Mouse (Mus musculus) layer of hippocampus, postnatal 36 days (tissue): ENCODE measurements around the gene Plekhg3. TPM values are rescaled to one million over a fixed set of nuclear protein-coding genes. Genes with fewer than 3 reads are reported as not detected.

Experiments
- DNase-seq, 2 experiments: peaks; one replicate each; pipeline ENCODE4 v3.0.0; 2022
- total RNA-seq, 2 experiments: library from RNA; stranded (reverse); gene quantifications; 2 replicates each; pipeline ENCODE4 v1.2.3; 2021

Plekhg3 gene
- 10 to 100 TPM; 22.9 to 23.2 TPM for total RNA-seq

- no peak for DNase-seq
These were observed at the start of gene Plekhg3 for GRCm38 (mm10) chr12:76530580-76531139. Gene Plekhg3 (plus strand): TSS chr12:76530891.

- DNase-seq, result no peak
These were observed 48.2 kb upstream of the Plekhg3 start for GRCm38 (mm10) chr12:76482446-76482845.

DNA sequence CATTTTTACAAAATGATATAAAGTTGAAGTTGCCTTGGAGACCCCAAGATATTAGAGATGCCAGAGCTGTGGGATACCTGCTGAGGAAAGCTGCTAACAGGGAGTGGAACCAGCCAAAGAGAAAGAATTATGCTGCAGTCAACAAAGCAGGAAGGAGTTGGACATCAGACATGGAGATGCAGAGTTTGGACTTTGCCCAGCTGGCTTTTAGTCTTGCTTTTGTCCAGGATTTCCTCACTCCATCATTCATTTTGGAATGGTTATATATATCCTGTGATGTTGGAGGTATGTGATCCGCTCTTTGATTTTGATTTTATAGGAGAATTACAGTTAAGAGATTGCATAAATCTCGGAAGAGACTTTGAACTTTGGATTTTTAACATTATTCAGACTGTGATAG, 47.7 kb upstream of the Plekhg3 start:
- no peak for DNase-seq

DNA sequence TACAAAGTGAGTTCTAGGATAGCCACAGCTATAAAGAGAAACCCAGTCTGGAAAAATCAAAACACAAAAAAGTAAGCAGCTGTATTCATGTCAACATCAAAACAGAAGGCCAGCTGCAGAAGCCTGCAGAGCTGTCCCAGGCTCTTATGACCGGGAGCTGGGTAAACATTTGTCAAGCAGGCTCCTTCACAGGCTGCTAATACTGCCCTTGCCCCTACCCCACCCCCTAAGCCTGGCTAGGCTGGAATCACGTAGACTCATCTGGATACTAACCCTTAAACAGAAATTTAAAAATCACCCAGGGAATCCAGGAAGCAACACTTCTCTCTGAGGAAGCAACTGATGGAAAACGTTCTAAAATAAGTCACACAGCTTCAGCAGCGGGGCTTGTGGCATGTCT, 45.8 kb upstream of the Plekhg3 start:
- DNase-seq, result no peak

GRCm38 (mm10) chr12:76485381-76485780, 45.3 kb upstream of the Plekhg3 start:
- DNase-seq, result no peak

- DNase-seq, result no peak
These were observed 43.7 kb upstream of the Plekhg3 start for GRCm38 (mm10) chr12:76486943-76487342.

GRCm38 (mm10) chr12:76490798-76491197, 39.9 kb upstream of the Plekhg3 start:
- DNase-seq, result no peak

DNA sequence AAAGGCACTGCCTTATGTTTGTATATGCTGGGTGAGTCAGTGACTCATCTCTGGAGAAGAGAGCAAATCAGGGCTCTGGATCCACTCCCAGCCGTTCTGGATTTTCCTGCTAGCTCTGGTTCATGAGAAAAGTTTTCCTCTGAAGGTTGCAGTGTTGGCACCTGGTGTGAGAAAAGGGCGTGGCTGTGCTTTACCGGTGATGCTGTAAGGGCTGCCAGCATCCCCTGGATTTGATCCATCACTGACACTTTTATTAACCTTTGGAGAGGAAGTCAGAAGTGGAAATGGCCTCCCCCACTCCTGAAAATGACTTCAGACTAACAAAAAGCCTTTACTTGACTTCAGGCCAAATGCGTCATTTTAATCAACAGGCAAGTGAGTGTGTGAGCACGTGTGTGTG, 37.2 kb upstream of the Plekhg3 start:
- no peak for DNase-seq

- no peak for DNase-seq
These were observed 35.3 kb upstream of the Plekhg3 start for GRCm38 (mm10) chr12:76495381-76495780.

DNA sequence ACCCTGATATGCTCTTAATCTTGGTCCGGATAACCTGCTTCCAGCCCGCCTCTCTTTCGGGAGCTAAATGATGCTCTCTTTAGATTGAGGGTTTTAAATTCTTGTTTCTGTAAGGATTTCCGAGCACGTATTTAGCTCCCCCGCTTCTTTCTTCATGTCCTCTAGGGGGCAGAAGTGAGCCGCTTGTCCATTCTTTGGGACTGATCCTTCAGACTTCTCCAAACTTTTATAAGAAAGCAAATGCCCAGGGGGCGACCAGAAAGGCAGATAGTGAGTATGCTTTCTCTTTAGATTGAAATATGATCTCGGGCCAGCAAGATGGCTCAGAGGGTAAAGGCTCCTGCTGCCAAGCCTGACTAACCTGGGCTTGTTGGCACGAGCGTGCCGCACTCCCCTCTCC, 34.4 kb upstream of the Plekhg3 start:
- DNase-seq, result peak; percentile 24 to 37

- no peak for DNase-seq
These were observed 31.4 kb upstream of the Plekhg3 start for GRCm38 (mm10) chr12:76499276-76499675.

DNA sequence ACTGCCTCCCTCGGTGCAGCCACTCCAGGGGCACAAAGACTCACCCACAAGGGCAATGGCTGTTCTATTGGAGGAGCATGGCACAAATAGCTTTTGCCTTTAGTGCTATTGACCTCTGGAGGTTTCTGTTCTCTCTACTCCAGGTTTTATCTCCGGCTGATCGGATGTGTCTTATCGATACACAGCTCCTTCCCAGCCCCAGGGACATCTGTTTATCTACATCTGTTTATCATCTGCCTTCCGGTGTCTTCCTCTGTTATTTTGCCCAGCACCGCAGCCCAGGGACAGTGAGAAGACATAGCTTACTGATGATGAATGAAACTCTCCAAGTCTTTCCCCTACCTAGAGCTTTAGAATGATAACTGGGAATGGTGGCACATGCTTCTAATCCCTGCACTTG, 30.6 kb upstream of the Plekhg3 start:
- no peak for DNase-seq

- no peak for DNase-seq
These were observed 29.8 kb upstream of the Plekhg3 start for GRCm38 (mm10) chr12:76500896-76501295.

DNA sequence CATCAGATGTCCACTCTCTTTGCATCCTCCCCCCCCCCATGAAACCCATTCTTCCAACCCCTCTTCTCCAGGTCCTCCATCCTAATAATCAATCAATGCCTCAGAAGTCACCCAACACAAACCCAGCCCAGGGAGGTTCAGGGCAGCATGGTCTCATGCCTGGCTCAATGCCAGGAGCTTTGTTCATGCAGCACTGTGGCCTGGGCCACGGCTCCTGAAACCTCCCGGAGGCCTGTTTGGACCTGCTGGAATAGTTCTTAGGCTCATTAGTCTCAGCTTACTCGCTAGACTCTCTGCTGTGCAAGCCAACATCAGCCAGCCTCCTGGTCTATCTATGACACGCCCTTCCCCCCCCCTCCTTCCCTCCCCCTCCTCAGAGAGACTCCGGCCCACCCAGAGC, 27.7 kb upstream of the Plekhg3 start:
- no peak for DNase-seq

DNA sequence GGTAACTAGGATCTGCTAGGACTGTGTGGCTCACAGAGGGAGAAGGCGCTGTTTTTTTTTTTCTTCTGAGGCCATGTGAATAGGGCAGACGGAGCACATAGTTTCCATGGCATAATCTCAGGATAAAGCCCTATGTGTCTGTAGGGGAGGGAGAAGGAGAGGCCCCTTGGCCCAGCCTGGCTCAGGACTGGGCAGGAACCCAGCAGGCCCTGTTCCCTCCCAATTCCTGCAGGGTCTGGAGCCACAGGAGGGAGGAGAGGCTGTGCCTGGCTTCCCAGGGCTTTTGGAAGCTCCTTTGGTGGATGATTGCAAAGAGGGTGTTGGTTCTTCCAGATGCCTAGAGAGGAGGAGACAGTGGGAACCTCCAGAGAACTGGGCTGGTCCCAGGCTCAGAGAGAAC, 24.2 kb upstream of the Plekhg3 start:
- peak in 1 of 2 experiments; percentile 8 for DNase-seq

- DNase-seq, result peak; percentile 16 to 31
These were observed 22.9 kb upstream of the Plekhg3 start for GRCm38 (mm10) chr12:76507791-76508190.

DNA sequence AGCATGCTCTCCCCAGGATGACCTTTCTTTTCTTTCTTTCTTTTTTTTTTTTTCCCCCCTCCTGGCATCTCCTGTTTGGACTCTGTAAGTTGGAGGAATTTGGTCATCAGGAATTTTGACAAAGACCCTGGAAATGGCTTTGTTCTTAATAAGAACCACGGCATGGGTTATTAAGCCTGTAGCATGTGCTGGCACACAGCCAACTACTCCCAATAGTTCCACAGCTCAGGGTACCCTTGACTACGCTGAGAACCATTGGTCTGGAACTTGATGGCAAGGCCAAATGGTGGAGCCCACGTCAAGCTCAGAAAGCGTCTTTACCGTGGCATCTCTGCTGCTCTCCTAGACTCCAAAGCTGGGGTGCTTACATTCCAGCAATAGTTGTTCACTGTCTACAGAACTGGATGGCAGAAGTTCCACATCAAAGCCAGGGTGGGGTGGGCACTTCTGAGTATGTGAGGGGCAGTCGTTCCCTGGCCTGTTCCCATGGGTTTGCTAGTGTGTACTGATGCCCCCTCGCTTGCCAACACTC, 21.7 kb upstream of the Plekhg3 start:
- no peak for DNase-seq

GRCm38 (mm10) chr12:76512731-76513130, 18.0 kb upstream of the Plekhg3 start:
- DNase-seq, result no peak

GRCm38 (mm10) chr12:76514842-76515241, 15.8 kb upstream of the Plekhg3 start:
- no peak for DNase-seq

GRCm38 (mm10) chr12:76518000-76518399, 12.7 kb upstream of the Plekhg3 start:
- DNase-seq, result no peak

GRCm38 (mm10) chr12:76518909-76519842, 11.5 kb upstream of the Plekhg3 start:
- DNase-seq, result no peak

- no peak for DNase-seq
These were observed 7.0 kb upstream of the Plekhg3 start for GRCm38 (mm10) chr12:76523654-76524053.

DNA sequence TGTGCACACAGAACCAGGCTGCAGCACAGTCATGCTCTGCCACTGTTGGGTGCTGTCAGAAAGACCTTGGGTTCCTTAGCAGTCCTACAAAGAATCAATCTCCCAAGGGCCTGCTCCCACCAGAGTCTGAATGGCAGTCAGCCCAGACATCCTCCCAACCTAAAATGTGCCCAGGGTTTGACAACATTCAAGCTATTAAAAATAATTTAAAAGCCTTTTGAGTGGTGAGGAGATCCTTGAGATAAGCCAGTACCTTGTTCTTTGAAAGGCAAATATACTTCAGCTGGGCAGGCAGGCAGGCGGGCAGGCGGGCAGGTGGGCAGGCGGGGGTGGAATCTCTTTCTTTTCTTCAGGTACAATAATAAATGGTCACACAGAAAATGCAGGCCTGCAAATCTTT, 5.8 kb upstream of the Plekhg3 start:
- no peak for DNase-seq
